In the genomic region with DNA sequence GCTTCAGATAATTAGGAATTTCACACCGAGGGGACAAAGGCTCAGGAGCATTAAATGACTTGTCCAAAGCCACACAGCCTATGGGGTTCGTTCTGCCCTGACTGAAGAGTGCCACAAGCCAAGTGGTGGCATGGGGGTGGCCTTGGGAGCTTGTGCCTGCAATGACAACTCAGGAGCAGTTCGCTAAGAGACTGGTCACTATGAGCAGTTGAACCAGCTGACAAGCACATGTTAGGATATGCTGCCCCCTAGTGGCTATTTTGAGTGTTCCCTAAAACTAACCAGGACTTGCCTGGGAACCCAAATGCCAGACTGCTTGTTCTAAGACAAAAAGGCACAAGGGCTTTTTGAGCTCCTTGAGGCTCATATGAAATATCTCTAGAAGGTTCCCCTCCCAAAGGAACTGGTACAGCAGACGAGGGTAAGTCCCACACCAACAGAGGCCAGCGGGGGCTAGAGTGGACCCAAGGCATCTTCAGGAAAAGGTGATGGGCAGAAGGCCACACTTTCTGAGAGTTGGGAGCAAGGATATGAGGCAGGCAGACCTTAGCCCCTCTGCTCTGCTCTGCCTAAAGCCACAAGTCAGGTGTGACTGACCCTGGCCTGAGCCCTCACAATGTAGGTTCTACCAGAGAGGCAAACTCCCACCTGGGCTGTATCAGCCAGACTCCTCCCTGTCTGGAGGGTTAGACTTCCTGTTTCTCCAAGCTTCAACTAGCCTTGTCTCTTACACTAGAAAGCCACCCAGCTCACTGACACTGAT, we compare ENCODE assay signal across 9 mouse cellular contexts. TPM values are rescaled to one million over a fixed set of nuclear protein-coding genes. Genes with fewer than 3 reads are reported as not detected.
DNase-seq lines count a peak whose midpoint lies in the region; ATAC-seq and TF ChIP-seq lines count a peak whose summit lies in the region.
"Had no signal": no experiment of that assay in that cellular context is flagged by ENCODE, and none has a peak within 500 bp of the region (broad histone marks: within the 10 kb centered on the region; RNA-seq: fewer than 3 reads in every experiment).

No protein-coding gene starts in this region.

- no peaks in the 10 kb centered on the region for H3K36me3 ChIP-seq in embryonic facial prominence, embryonic 13.5 days
- H3K36me3 ChIP-seq in hindbrain, embryonic 16.5 days (ENCODE audit: control insufficient read depth, insufficient read depth, low read length): no peaks in the 10 kb centered on the region
- no peaks in the 10 kb centered on the region for H3K36me3 ChIP-seq in liver, postnatal 0 days (replicated peaks; ENCODE audit: insufficient read depth, low read length)
- H3K36me3 ChIP-seq: heart, embryonic 13.5 days had no signal

- 38% methylated on average over 5 of the region's 5 CpGs for WGBS in bone marrow, adult 2 months
- WGBS in embryonic facial prominence, embryonic 13.5 days: 31% methylated on average over 5 of the region's 5 CpGs
- WGBS in hindbrain, embryonic 16.5 days: 35% methylated on average over 5 of the region's 5 CpGs
- 41% methylated on average over 5 of the region's 5 CpGs for WGBS in liver, postnatal 0 days (ENCODE audit: insufficient replicate concordance)

- no peak overlapping the region for H3K4me2 ChIP-seq in embryonic facial prominence, embryonic 13.5 days
- no peak overlapping the region for H3K4me2 ChIP-seq in hindbrain, embryonic 16.5 days (ENCODE audit: low read length)
- H3K4me2 ChIP-seq in liver, postnatal 0 days (ENCODE audit: low read depth, low read length): no peak overlapping the region
- H3K4me2 ChIP-seq: heart, embryonic 13.5 days had no signal

- 0 out of 2 replicates have a peak, but pooled peaks have one; percentile 52 for ATAC-seq in embryonic facial prominence, embryonic 13.5 days (ENCODE audit: insufficient number of reproducible peaks, insufficient read depth, low FRiP score, low TSS enrichment, low read depth)
- peak; percentile 74 for ATAC-seq in hindbrain, embryonic 16.5 days
- peak; percentile 41; the same call in 1 of the 2 replicates for ATAC-seq in liver, postnatal 0 days
- no peak for ATAC-seq in inflammation-experienced regulatory T-cells, adult 6 months

- DNase-seq in urinary bladder, postnatal 14 days (ENCODE audit: low spot score): peak; percentile 53
- DNase-seq in urinary bladder, postnatal 10 days (ENCODE audit: low spot score): no peak
- DNase-seq in liver, postnatal 0 days: peak; percentile 62
- DNase-seq in retina, adult 2 months (ENCODE audit: low read depth, low spot score): peak; percentile 69

- no peaks in the 10 kb centered on the region for H3K4me1 ChIP-seq in bone marrow, adult 2 months (ENCODE audit: control insufficient read depth, insufficient read depth, low read length)
- H3K4me1 ChIP-seq in embryonic facial prominence, embryonic 13.5 days: no peaks in the 10 kb centered on the region
- no peaks in the 10 kb centered on the region for H3K4me1 ChIP-seq in hindbrain, embryonic 16.5 days (ENCODE audit: control insufficient read depth, insufficient read depth, low read depth, low read length)
- no peaks in the 10 kb centered on the region for H3K4me1 ChIP-seq in liver, postnatal 0 days (ENCODE audit: insufficient read depth)
- H3K4me1 ChIP-seq: heart, embryonic 13.5 days had no signal

- no peak for TF ChIP-seq POLR2A in bone marrow, adult 2 months (IDR thresholded peaks at IDR 0.05; ENCODE audit: borderline replicate concordance, control insufficient read depth, low read depth, low read length)

- no peaks in the 10 kb centered on the region for H3K27me3 ChIP-seq in embryonic facial prominence, embryonic 13.5 days
- H3K27me3 ChIP-seq in hindbrain, embryonic 16.5 days (replicated peaks; ENCODE audit: control insufficient read depth, insufficient read depth, low read length): no peaks in the 10 kb centered on the region
- H3K27me3 ChIP-seq in liver, postnatal 0 days (ENCODE audit: insufficient read depth, low read length): no peaks in the 10 kb centered on the region

- no peak for TF ChIP-seq EP300 in liver, postnatal 0 days (IDR thresholded peaks at IDR 0.05; ENCODE audit: low read depth)

- no peak overlapping the region for H3K27ac ChIP-seq in bone marrow, adult 2 months (ENCODE audit: control insufficient read depth, insufficient read depth, low read depth, low read length, poor library complexity)
- H3K27ac ChIP-seq in embryonic facial prominence, embryonic 13.5 days: no peak overlapping the region
- H3K27ac ChIP-seq in hindbrain, embryonic 16.5 days (ENCODE audit: low read depth, low read length): no peak overlapping the region
- H3K27ac ChIP-seq in liver, postnatal 0 days (ENCODE audit: low read depth): no peak overlapping the region
- H3K27ac ChIP-seq: heart, embryonic 13.5 days had no signal

- no peaks in the 10 kb centered on the region for H3K9me3 ChIP-seq in embryonic facial prominence, embryonic 13.5 days
- H3K9me3 ChIP-seq in hindbrain, embryonic 16.5 days (ENCODE audit: control insufficient read depth, low read length): no peaks in the 10 kb centered on the region
- H3K9me3 ChIP-seq in liver, postnatal 0 days (ENCODE audit: low read length): no peaks in the 10 kb centered on the region
- H3K9me3 ChIP-seq: heart, embryonic 13.5 days had no signal

- no peak overlapping the region for H3K4me3 ChIP-seq in bone marrow, adult 2 months (replicated peaks; ENCODE audit: control insufficient read depth, low read depth, low read length)
- no peak overlapping the region for H3K4me3 ChIP-seq in embryonic facial prominence, embryonic 13.5 days
- no peak overlapping the region for H3K4me3 ChIP-seq in hindbrain, embryonic 16.5 days (ENCODE audit: low read length)
- H3K4me3 ChIP-seq in liver, postnatal 0 days (ENCODE audit: low read depth, low read length): no peak overlapping the region
- H3K4me3 ChIP-seq: heart, embryonic 13.5 days had no signal

- H3K9ac ChIP-seq in embryonic facial prominence, embryonic 13.5 days: no peak overlapping the region
- H3K9ac ChIP-seq in hindbrain, embryonic 16.5 days (ENCODE audit: low read depth, low read length): no peak overlapping the region
- H3K9ac ChIP-seq in liver, postnatal 0 days (replicated peaks): no peak overlapping the region
- H3K9ac ChIP-seq: heart, embryonic 13.5 days had no signal

- TF ChIP-seq CTCF in bone marrow, adult 2 months (IDR thresholded peaks at IDR 0.05; ENCODE audit: control insufficient read depth, insufficient read depth, low read length): peak; percentile 51
- TF ChIP-seq CTCF in liver, postnatal 0 days (IDR thresholded peaks at IDR 0.05; ENCODE audit: low read depth): peak; percentile 91

RNA-seq across cellular contexts. Expression of a gene that starts 11.7 kb away (rescaled TPM):
- polyA plus RNA-seq in bone marrow, adult 2 months (2011; ENCODE audit: insufficient read depth, insufficient read length, low replicate concordance, missing spikeins): 9.0 and 10.3 TPM in 2 replicates
- polyA plus RNA-seq in embryonic facial prominence, embryonic 13.5 days (2015; fragmentation: Nextera tagmentation; extraction: Ambion mirVana): 6.7 and 7.7 TPM in 2 replicates
- polyA plus RNA-seq in hindbrain, embryonic 16.5 days (2015; fragmentation: Nextera tagmentation; extraction: Ambion mirVana): 14.6 and 15.7 TPM in 2 replicates
- 17.7 and 21.1 TPM in 2 replicates for polyA plus RNA-seq in liver, postnatal 0 days (2015; fragmentation: Nextera tagmentation; extraction: Ambion mirVana)
- 1 to 10 TPM; 1.1 to 3.8 (median 3.2) TPM for polyA plus RNA-seq in inflammation-experienced regulatory T-cells, adult 6 months (2017; shearing (Covaris generic))

RNA-seq across cellular contexts. Expression of a gene that starts 18.9 kb away (rescaled TPM):
- not detected in 2 replicates for polyA plus RNA-seq in bone marrow, adult 2 months (2011; ENCODE audit: insufficient read depth, insufficient read length, low replicate concordance, missing spikeins)
- polyA plus RNA-seq in embryonic facial prominence, embryonic 13.5 days (2015; fragmentation: Nextera tagmentation; extraction: Ambion mirVana): not detected in 2 replicates
- 0.76 and 1.2 TPM in 2 replicates for polyA plus RNA-seq in hindbrain, embryonic 16.5 days (2015; fragmentation: Nextera tagmentation; extraction: Ambion mirVana)
- 0.11 TPM in 1 of 2 replicates, not detected in the other for polyA plus RNA-seq in liver, postnatal 0 days (2015; fragmentation: Nextera tagmentation; extraction: Ambion mirVana)
- polyA plus RNA-seq in inflammation-experienced regulatory T-cells, adult 6 months (2017; shearing (Covaris generic)): not detected
- polyA plus RNA-seq: heart, embryonic 13.5 days had no signal

RNA-seq across cellular contexts. Expression of a gene that starts 39.7 kb away (rescaled TPM):
- polyA plus RNA-seq in bone marrow, adult 2 months (2011; ENCODE audit: insufficient read depth, insufficient read length, low replicate concordance, missing spikeins): 15.4 and 20.3 TPM in 2 replicates
- polyA plus RNA-seq in embryonic facial prominence, embryonic 13.5 days (2015; fragmentation: Nextera tagmentation; extraction: Ambion mirVana): 2.0 and 3.8 TPM in 2 replicates
- 6.6 and 7.0 TPM in 2 replicates for polyA plus RNA-seq in hindbrain, embryonic 16.5 days (2015; fragmentation: Nextera tagmentation; extraction: Ambion mirVana)
- polyA plus RNA-seq in liver, postnatal 0 days (2015; fragmentation: Nextera tagmentation; extraction: Ambion mirVana): 48.0 and 54.2 TPM in 2 replicates
- polyA plus RNA-seq in inflammation-experienced regulatory T-cells, adult 6 months (2017; shearing (Covaris generic)): 1 to 10 TPM in 2 of 3 experiments, under 1 TPM in 1; 0.79 to 2.7 (median 1.3) TPM

RNA-seq across cellular contexts. Expression of a gene that starts 51.5 kb away (rescaled TPM):
- polyA plus RNA-seq in bone marrow, adult 2 months (2011; ENCODE audit: insufficient read depth, insufficient read length, low replicate concordance, missing spikeins): 8.5 and 10.5 TPM in 2 replicates
- polyA plus RNA-seq in embryonic facial prominence, embryonic 13.5 days (2015; fragmentation: Nextera tagmentation; extraction: Ambion mirVana): 37.4 and 39.4 TPM in 2 replicates
- polyA plus RNA-seq in hindbrain, embryonic 16.5 days (2015; fragmentation: Nextera tagmentation; extraction: Ambion mirVana): 50.0 and 52.4 TPM in 2 replicates
- polyA plus RNA-seq in liver, postnatal 0 days (2015; fragmentation: Nextera tagmentation; extraction: Ambion mirVana): 6.4 and 6.8 TPM in 2 replicates
- 10 to 100 TPM in 1 of 3 experiments, 1 to 10 TPM in 2; 7.5 to 10.4 (median 8.4) TPM for polyA plus RNA-seq in inflammation-experienced regulatory T-cells, adult 6 months (2017; shearing (Covaris generic))

RNA-seq across cellular contexts. Expression of a gene that starts 52.2 kb away (rescaled TPM):
- polyA plus RNA-seq in bone marrow, adult 2 months (2011; ENCODE audit: insufficient read depth, insufficient read length, low replicate concordance, missing spikeins): 0.47 TPM in 1 of 2 replicates, not detected in the other
- polyA plus RNA-seq in embryonic facial prominence, embryonic 13.5 days (2015; fragmentation: Nextera tagmentation; extraction: Ambion mirVana): 0.52 and 0.85 TPM in 2 replicates
- not detected in 2 replicates for polyA plus RNA-seq in hindbrain, embryonic 16.5 days (2015; fragmentation: Nextera tagmentation; extraction: Ambion mirVana)
- 10.9 and 12.1 TPM in 2 replicates for polyA plus RNA-seq in liver, postnatal 0 days (2015; fragmentation: Nextera tagmentation; extraction: Ambion mirVana)
- polyA plus RNA-seq in inflammation-experienced regulatory T-cells, adult 6 months (2017; shearing (Covaris generic)): not detected
- polyA plus RNA-seq: heart, embryonic 13.5 days had no signal
